Mouse (Mus musculus) bone marrow macrophage, adult 2 months (primary cell): ENCODE measurements around the gene Arid5b.

Experiments used
- CTCF ChIP-seq: IDR thresholded peaks from 2 replicates; pipeline ENCODE4 v1.5.1; 2012; ENCODE audit warnings: low read depth, mild to moderate bottlenecking, low read length, moderate library complexity
- POLR2A ChIP-seq: IDR thresholded peaks from 2 replicates; pipeline ENCODE4 v1.6.1; 2012; ENCODE audit warnings: mild to moderate bottlenecking, low read depth, low read length, borderline replicate concordance

DNA sequence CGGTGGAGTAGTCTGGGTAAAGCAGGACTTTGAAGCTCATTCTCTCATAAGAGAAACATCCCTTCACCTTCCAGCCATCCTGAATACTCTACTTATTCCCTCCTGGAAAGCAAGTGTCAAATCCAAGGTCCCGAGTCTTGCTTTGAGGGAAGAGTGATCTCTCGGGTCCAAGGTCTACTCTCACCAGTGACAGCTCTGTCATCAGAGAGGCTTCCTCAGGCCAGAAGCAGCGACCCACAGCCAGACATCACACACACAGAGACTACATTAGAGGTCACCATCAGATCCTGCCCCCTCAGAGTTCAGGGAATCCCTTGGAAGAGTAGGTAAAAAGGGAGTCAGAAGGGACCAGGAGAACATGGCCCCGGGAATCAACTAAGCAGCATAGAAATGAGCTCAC lies 140.4 kb downstream of the Arid5b start:
- TF ChIP-seq POLR2A: no peak
- TF ChIP-seq CTCF: no peak
